Mouse (Mus musculus) frontal cortex, postnatal 36 days (tissue): ENCODE measurements around the gene Birc6.

Experiments used
- DNase-seq, 2 experiments: peaks; one replicate each; pipeline ENCODE4 v3.0.0; 2022; ENCODE audit warnings: low spot score in 2 of 2

Birc6 gene

DNA sequence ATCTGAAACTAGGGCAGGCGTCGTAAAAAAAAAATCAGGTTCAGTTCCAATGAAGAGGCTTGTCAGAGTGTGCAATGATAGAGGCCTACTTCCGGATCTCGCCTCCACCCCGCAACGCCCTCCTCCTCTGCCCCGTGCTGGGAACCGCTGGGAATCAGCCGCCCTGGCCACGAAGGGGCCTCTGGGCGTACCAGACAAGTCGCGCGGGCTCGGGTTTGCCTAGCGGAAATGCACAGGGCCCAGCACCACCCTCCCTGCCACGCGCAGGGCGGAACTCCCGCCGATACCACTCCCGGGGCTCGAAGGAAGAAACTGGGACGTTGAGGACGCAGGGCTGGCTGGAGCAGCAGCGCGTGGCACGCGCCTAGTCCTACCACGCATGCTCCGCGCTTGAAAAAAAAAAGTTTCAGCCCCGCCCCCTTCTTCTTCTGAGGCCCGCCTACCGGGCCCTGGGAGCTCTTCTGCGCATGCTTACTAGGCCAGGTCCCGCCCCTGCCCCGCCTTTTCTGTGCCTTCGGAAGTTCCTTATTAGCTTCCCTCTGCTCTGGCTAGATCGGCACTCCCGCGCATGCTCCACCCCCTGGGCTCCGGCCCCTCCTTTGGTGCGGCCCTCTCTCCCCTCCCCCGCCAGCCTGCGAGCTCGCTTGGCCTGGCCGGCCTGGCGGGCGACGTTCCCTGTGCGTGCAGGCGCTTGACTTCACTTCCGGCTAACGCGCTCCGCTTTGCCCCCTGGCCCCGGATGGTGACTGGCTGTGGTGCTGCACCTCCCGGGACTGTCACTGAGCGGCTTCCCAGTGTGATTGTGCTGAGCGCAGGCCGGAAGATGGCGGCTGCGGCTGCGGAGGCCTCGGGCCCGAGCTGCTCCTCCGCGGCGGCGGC is at the start of gene Birc6:
TSS of gene Birc6 (plus strand) at position 567 of the 879 bp plus-strand sequence.
- DNase-seq: peak; percentile 100

DNA sequence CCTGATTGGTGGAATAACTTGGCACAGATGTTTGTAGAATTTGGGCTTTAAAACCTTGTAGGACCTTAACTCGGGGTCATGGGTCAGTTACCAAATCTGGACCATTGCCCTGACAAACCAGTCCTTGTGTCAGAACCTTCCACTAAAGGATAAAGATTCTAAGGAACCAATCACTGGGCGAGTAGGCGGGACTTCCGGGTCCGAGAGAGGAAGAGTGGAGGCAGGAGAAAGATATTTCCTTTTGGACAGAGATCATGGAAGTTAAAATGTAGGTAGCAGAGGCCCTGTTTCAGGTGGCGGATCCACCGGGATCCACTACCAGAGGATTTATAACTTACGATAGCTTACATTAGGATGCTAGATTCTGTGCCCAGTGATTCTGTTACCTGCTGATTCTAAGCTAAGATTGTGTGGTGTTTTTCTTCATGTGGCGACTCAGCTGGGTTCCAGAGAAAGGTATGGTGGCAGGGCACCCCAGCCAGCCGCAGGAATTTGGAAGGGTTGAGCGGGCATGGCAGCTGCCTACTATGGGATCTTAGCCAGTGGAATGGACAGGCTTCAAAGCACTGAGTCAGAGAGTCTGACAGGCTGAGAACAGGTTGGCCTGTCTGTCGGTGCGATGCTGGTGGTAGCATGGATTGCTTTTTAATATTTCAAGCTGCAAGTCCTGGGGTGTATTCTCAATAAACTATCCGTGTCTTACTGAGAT is 47.6 kb upstream of the Birc6 start:
- no peak for DNase-seq

DNA sequence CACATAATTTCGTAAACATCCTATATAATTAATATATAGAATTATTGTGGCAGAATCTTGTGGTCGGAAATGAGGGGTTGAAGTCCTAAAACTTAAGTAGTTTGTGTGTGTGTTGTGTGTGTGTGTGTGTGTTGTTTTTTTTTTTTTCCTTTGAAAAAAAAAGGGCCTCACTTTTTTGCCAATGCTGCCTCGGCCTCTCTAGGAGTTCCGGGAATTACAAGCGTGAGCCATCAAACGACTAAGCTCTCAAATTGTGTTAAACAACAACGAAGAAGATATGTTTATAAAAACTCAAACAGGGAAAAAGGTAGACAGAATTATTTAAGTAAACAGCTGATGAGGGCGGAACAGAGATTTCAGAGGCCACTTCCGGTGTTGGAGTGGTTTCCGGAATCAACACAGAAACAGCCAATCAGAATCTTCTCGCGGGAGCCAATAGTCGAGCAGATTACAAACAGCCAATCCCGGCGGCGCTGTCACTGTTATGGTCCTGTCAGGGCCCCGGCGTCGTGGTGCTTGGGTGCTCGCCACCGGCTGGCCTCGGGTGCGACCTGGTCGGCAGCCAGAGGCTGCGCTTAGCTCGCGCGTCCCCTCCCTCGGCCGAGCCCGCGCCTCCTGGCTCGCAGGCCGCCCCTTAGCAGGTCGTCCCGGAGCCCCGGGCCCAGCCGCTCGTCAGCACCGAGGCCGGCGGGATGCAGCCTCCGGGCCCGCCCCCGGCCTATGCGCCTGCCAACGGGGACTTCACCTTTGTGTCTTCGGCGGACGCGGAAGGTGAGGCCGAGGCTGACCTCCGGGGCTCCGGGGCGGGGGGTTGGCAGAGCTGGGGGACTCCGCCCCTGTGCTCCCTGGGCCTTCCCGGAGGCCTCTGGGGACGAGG is 38.8 kb upstream of the Birc6 start, which contains the start of gene Yipf4:
TSS of gene Yipf4 (plus strand) at position 470 of the 877 bp plus-strand sequence.
- DNase-seq: peak; percentile 97 to 99

DNA sequence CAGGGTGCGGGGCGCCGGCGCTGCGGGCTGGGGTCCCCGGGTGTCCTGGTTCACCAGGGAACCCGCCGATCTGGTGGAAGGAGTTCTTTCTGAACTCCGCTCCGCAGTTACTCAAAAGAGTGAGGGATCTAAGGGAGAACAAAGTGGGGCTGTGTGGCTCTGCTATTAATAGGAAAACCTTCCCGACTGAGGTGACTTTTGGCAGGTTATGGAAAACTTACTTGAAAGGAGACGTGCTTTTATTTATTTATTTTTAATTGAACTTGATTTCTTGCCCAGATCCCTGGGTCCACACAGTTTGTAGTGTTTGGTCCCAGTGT is 38.2 kb upstream of the Birc6 start:
- no peak for DNase-seq

DNA sequence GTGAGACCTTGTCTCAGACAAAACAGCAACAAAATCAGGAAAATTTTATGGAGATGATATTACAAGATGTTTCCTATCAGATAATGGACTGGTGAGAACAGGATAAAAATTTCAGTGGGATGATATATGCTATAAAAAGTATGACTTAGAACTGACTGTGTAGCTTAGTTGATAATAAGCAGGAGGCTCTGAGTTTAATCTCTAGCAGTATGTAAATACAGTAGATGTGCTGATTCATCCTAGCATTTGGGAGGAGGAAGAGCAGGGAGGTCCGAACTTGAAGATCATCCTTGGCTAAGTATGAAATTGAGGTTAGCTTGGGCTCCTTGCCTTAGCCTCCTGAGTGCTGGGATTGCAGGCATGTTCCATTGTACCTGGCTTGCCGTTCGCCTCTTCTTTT is 36.5 kb upstream of the Birc6 start:
- no peak for DNase-seq

DNA sequence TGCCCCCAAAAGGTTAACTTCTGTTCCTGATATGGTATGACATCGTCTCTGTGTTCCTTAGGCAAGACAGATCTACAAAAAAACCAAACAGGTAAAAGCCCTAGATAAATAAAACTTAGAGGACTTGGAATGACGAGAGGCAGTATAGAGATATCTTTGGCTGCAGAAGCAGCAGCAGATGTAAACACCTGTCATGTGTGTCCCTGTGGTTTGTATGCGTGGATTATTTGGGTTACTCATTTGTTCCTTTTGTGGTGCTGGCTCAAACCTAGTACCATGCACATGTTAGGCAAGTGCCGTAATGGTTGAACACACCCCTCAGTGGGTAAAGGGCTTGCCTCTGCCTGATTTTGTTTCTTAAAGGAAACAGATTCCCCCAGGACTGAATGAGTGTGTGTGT is 27.9 kb upstream of the Birc6 start:
- DNase-seq: no peak

DNA sequence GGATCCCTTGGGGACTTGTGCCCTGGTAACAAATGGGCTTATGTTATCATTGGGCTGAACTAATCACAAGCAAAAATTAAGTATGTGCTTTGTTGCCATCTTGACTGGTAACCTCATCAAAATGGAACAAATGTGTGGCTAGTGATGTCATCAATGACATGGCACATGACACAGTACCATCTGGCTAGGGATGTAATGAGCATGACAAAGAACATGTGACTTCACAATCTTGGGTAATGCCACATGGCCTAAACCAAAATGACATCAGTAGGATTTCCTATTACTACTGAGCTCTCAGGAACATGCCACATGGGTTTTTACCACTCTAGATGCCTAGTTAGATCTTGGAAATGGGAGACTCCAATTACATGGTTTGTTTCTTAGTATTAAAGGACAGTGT is 27.0 kb upstream of the Birc6 start:
- DNase-seq: no peak

DNA sequence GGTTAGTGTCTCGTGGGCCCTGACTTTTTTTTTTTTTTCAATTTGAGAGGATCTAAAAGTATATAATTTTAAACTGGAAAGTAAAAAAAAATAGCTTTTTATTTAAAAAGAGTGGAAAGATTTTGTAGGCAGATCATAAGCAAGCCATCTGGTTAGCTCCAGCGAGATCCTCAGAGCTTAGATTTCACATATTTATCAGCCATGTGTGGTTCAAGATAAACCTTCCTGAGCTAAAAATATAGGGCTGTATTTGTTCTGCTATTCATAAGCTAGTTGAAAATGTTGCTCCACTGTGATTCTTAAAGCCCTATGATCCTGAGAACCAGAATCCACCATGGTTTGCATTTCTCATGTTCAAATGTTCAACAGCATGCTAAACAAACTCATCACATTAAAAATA is 20.2 kb upstream of the Birc6 start:
- DNase-seq: peak in 1 of 2 experiments; percentile 55

DNA sequence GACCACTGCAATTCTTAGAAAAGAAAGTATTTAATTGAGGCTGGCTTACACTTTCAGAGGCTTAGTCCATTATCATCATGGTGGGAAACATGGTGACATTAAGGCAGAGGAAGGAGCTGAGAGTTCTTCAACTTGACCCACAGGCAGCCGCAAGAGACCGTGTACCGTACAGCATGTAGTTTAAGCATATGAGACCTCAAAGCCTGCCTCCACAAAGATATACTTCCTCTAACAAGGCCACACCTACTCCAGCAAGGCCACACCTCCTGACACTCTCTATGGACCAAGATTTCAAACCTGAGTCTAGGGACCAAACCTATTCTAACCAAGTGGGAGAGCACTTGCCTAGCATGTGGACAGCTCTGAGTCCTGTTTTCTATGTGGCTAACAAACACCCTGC is 19.5 kb upstream of the Birc6 start:
- no peak for DNase-seq

DNA sequence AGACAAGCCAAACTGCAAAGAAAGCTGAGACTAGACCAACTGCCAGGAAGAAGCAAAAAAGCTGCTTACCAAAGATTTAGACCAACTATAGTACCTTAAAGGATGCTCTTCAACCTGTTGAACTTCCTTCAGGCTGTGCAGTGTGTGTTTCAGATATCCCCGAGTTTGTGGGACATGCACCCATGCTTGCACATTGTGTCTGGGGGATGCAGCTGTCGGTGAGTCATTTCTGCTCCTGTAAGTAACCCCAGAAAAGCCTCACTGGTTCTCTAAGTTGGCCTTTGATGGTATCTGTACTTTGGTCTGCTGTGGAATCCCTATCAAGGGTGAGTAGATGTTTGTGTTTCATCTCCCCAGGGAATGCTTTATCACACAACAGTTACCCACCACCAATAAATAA is 15.8 kb upstream of the Birc6 start:
- no peak for DNase-seq

DNA sequence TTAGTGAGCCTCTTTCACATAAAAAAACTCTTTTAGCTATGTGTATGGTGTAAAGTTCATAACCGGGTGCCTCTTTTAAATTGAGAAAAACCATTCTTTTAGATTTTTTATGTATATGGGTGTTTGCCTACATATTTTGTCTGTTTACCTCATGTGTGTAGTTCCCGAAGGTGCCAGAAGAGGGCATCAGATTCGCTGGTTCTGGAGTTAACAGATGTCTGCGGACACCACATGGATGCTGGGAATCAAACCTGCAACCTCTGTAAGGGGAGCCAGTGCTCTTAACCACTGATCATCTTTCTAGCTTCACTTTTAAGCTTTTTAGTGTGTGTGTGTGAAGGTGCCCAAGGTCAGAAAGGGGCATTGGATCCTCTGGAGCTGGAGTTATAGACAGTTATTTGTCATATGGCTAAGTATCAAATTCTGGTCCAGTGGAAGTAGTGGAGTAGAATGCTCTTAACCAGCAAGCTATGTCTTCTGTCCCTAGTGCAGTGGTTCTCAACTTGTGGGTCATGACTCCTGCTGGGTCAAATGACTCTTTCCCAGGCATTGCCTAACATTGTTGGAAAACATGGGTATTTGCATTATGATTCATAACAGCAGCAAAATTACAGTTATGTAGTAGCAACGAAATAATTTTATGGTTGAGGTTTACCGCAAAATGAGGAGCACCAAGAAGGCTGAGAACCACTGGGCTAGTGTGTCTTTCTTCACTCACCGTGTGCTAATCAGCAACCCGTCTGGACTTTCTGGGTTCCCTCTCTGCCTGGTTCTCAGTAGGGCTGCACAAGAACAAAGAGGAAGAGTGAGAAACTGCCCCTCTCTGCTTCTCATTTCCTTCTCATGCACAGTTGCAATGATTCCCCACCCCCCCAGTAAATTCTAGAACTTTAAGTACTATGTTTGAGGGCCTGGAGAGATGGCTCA is 5.0 kb upstream of the Birc6 start:
- DNase-seq: no peak

DNA sequence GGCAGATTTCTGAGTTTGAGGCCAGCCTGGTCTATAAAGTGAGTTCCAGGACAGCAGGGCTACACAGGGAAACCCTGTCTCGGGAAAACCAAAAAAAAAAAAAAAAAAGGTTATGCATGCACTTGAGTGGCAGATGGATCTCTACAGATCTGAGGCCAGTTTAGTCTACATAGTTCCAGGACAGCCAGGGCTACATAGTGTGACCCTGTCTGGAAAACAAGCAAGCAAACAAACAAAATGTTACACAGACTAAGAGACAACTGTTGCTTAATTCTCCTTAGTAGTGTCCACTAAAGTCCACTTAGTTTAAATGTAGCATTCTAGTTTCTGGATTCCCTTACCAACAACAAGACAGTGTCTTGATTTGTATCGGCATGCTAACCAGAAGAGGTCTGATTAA is 2.0 kb upstream of the Birc6 start:
- DNase-seq: no peak

DNA sequence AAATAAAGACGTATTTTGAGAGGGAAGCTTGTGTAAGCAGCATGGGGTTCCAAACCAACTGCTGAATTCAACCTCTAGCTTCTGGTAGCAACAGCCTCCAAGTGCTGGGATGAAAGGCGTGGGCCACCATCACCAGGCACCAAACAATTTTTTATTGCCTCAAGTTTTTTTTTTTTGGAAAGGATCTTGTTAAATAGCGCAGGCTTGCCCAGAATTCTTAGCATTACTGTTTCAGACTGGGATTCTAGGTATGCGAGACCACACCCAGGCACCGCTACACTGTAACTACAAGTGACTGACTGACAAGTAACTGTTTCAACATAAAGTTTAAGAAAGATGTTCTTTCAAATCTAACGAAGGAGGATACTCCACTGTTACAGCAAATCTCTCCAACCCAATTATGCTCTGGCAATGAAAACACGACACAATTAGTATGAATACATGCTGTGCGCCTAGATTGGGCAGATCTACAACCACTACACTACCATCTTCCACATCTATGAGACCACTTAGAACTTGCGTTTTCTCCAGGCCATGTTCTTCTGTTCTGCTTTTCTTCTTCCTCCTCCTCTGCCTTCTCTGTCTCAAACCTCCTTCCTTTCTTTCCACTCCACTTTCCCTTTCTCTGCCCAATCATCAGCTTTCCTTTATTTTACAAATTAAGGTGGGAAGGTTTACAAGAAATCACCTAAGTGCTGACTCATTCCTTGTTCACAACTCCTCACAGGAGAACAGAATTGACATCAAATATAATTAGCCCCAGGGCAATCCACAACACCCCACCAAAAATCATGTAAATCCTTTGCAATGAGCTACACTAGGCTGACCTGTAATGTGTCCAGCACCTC is 1.1 kb upstream of the Birc6 start:
- DNase-seq: peak in 1 of 2 experiments; percentile 12

DNA sequence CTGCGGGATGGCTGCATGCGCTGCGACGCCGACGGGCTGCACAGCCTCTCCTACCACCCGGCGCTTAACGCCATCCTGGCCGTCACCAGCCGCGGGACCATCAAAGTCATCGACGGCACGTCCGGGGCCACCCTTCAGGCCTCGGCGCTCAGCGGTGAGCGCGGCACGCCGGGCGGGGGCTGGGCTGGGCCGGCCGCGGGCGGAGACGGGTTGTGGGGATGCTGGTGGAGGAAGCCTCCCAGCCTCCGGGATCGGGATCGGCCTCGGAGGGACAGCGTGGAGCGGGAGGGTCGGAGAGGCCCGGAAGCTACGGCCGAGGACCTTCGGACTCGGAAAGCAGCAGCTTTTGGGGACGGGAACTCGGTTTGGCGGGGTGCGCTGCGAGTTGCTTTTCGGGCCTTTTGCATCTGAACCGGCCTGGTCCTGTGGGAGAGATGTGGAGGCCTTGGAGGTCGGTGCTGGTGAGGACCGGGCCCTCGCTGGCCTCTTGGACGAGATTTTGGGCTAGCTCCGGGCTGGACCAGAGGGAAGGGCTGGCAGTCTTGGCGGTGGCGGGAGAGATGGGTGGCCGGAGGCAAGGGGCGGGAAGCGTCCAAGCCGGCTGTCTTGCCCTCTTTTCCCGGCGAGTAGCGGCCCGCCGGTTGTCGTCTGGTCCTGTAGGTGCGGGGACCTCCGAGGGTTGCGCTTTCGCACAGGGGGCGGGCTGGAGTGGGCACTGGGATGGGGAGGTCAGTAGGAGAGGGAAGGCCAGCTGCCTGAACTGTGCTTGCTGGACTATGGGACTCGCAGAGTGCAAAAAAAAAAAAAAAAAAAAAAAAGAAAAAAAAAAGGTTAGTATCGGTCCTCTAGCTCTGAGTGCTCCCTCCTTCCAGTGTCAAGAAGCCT is 795 bp downstream of the Birc6 start:
- DNase-seq: peak in 1 of 2 experiments; percentile 26

DNA sequence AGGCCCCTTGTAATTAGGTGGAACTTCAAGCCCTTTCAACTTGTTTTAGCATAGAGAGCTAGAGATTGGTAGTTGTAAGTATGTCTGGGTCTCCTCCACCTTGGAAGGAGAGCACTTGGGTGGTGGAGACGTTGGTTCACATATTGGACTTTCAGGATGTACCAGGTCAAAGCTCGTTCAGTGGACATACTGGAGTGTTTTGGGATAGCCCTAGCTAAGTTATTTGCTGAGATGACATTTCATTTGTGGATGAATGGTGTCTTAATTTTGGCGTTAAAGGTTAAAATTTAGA is 1.4 kb downstream of the Birc6 start:
- DNase-seq: no peak

DNA sequence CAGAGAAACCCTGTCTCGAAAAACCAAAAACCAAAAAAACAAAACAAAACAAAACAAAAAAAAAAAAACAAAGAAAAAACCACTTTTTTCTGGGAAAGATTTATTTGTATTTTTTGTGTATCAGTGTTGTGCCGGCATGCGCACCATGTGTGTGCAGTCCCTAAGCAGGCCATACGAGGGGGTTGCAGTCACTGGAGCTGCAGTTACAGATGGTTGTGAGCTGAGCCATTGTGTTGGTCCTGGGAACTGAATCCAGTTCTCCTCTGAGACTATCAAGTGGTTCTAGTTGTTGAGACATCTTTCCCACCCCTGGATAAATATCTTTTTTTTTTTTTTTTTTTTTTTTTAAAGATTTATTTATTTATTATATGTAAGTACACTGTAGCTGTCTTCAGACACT is 6.9 kb downstream of the Birc6 start:
- DNase-seq: no peak

DNA sequence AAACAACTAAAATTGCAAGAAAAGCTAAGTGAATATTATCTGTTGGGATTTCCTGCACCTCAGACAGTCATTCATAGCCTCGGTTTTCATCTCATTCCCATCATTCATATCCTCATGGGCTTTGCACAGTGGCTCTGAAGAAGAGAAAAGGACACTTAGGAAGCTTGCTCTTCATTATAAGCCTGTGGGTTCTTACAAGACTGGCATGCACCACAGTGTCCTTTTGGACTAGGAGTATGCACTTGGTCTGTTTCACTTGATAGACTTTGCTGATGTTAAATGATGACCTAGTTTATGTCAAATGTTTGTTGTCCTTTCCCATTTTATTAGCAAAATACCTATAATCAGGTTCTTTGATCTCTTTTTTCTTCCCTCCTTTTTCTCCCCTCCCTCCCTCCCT is 9.4 kb downstream of the Birc6 start:
- DNase-seq: no peak

DNA sequence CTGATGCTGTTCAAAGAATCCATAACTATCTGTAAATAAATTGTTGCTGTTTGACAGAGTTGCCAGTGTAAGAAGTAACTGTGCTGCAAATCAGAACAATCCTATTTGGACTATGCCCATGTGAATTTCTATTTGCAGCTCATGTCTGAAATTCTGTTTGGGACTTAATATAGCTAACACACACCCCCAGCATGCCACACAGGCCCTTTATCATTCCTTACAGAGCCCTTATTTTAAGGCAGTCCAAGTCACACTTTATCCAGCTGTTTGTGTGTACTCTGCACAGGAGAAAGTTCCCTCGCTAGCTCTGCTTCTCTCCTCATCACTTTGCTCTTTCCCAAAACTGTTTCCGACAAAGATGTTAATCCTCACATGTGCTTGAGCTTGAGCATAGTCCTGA is 15.5 kb downstream of the Birc6 start:
- no peak for DNase-seq

DNA sequence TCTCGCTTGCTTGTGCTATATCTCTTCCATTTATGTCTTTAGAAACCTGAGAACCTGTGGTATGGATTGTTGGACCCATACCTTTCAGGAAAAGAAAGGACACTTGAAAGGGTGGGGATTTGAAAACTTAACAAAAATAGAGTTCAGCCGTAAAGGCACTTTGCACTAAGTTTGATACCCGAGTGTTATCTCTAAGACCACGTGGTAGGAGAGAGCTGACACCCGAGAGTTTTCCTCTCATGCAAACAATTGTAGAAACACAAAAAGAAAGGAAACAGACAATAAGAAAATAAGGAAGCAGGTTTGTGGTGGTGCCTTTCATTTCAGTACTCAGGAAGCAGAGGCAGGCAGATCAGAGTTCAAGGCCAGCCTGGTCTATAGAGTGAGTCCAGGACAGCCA is 26.0 kb downstream of the Birc6 start:
- DNase-seq: no peak
